Mouse (Mus musculus): ENCODE results near the gene Thsd4. TPM values are rescaled to one million over a fixed set of nuclear protein-coding genes. Genes with fewer than 3 reads are reported as not detected.

Gene Thsd4
- 10 to 100 TPM; 19.5 to 22.7 TPM for total RNA-seq (2021)
- long read RNA-seq, partial matches to known transcripts = 0 of 5 reads
- long read RNA-seq, other reads (novel, unspliced or antisense) = 5 of 5 reads

DNA sequence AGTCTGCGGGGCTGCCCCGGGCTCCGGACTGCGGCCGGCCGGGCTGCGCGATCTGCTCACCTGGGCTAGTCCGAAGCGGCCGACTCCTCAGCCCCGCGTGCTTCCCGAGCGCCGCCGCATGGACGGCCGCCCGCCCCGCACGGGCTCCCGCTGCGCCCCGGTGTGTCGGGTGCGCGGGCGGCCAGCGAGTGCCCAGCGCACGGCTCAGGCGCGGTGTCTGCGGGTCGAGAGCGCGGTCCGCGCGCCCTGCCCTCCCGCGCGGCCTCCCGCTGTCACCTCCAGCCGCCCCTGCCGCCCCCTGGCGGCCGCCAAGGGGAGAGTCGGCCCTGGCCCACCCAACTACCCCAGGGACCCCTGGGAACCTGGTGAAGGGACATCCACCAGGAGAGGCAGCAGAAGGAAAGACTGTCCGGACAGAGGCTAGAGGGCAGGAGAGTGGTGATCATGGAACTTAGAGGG, at the start of gene Thsd4:
Thsd4 (minus strand) TSS at position 241 of the 459 bp plus-strand sequence.
- DNase-seq (ENCODE audit: low spot score in 2 of 2) = peak; percentile 38 to 52

DNA sequence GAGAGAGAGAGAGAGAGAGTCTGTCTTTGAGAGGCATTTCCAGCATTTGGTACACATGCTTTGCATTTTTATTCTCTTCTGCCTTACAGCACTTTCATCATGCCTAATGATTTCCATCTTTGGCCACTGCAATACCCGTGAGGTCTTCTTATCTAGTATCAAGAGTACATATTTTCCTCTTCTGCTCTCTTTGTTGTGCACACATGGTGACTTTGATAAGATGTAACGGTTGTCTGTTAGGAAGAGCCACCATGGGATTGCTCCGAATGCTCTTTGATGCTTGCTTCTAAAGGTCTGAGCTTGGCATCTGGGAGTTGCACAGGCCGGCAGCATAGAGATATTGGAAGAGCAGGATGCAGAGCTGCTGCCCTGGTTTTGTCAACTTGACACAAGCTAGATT, 49.2 kb upstream of the Thsd4 start:
- no peak for DNase-seq (ENCODE audit: low spot score in 2 of 2)

DNA sequence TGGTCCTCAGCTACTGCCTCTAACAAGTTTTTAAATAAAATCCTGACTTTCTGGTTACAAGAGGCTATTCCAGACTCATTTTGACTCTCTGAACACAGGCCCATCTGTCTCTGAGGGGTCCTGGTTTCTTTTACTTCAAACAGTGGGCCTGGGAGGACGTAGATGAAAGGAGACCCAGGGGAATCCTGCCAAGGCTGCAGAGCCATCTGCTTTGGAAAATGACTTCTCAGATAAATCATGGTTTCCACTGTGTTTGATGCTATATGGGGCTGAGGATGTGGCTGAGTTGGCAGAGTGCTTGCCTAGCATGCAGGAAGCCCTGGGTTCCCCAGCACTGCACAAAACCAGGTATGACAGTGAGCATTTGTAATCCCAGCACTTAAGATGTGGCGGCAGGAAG, 47.5 kb upstream of the Thsd4 start:
- no peak for DNase-seq (ENCODE audit: low spot score in 2 of 2)

DNA sequence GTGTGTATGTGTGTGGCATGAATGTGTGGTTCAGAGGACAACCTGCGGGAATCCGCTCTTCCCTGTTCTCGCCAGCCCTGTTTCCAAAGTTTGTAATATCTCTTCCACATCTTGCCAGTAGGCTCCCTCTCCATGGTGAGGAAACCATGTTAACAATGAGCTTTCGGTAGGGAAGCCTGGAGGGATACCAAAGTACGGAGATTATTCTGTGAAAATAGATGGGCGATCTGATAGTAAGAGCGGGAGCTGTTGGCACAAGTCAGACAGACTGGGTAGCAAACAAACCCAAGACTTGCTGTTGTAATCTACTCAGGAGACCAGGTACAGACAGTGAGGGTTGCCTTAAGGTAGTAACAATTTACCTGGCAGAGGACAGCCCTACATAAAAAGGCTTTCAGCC, 42.0 kb upstream of the Thsd4 start:
- no peak for DNase-seq (ENCODE audit: low spot score in 2 of 2)

DNA sequence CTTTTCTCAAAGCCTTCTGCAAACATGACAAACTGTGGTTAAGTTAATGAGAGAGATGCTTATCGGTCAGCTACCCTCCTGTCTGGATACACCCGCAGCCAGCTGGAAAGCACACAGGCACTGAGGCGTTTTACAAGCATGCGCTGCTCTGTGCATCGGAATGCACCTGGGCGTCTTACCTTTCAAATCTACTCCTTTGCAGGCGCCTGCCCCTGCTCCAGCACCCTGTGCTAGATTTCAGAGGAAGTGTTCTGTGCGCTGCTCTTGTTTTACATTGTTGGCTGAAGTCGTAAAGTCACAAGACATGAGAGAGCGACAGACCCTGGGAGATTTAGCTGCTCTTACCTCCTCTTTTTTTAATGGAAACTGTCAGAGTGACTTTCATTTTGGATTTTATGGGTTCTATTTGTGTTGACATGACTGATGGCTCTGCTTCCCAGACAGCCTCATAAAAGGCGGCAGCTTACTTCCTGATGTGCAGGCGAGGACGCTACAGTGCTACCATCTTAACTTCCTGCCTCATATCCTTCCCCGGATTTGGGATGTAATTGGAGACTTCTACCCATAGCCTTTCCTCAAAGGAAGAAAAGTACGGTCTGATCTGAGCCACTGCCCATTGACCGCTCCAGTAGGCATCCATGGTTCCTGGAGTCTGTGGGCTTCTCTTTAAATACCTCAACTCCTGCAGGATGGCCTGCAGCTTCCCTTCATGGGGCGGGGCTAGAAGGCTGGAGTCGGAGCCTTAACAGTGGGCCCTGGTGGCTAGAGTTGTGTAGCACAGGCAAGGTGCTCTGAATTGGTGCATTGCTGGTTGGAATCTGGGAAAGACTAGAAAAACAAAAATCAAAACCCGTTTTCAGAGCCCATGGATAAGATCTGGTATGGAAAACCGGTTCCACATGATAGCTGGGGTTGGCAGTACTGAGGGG, 40.9 kb upstream of the Thsd4 start:
- DNase-seq (ENCODE audit: low spot score in 2 of 2) = no peak

DNA sequence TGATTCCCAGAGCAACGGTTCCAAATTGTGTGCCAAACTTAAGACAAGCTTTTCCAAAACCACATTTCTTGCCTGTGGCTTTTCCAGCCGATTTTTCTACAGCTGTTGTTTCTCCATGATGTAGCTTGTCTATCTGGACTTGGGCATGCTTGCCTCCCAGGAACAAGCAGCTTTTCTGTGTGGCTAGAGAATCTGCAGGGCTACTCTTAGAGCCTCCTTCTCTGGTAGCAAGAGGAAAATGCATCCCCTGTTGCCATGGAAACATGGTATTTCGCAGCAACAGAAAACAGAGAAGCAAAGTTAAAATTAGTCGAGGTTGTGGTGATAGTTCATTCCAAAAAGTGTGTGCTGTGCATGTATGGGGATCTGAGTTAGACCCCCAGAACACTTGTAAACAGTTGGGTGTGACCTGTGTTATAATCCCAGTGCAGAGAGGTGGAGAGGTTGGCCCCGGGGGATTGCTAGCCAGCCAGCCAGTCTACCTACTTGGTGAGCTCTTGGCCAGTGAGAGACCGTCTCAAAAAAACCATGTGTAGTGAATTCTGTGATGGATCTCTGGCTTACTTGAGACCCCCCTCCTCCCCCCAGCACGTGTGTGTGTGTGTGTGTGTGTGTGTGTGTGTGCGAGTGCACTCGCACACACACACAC, 39.9 kb upstream of the Thsd4 start:
- peak; percentile 16 to 33 for DNase-seq (ENCODE audit: low spot score in 2 of 2)

DNA sequence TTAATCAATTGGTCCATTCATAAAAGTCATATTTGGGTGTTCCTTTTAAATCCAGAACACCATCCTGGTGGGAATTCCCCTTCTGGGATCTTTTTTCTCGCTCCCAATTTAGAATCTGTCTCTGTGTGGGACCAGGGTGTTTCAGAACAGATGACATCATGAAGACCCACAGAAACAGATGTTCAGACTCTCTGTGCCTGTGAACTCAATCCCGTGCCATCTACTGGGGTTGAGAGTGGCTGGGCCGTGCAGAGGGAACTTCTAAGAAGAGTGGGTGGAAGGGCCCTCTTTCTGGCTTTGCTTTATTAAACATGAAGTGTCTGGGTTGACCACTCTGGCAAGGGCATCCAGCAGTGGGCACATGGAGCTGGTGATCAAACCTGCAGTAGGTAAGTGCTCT, 36.7 kb upstream of the Thsd4 start:
- no peak for DNase-seq (ENCODE audit: low spot score in 2 of 2)

DNA sequence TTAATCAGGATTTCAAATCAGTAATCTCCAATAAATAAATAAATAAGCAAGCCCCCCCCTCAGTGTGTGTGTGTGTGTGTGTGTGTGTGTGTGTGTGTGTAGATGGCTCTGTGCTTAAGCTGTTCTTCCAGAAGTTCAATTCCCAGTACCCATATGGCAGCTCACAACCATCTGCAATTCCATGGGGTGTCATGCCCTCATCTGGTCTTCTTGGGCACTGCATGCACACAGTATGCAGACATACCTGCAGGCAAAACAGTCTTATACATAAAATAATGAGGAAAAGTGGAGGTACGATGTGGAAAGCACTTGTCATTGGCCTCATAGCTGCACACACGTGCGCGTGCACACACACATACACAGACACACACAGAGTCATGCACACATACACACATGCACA, 29.4 kb upstream of the Thsd4 start:
- no peak for DNase-seq (ENCODE audit: low spot score in 2 of 2)

DNA sequence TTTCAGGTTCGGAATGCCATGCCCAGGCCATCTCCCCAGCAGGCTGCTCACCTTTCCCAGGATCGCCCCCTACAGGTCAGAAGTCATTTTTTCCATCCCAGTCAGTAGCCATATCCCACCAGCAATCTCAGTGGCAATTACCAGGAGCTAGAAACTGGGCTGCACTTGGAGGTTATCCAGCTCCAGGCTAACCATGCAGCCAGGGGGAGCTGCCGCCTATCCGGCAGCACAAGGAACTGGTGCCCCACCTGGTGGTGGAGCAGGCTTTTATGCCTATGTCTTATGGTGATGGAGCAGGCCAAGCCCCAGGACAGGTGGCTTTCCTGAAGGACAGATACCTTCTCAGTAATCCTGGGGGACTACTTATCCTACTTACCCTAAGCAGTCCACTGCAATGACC, 26.3 kb upstream of the Thsd4 start:
- DNase-seq (ENCODE audit: low spot score in 2 of 2) = peak; percentile 32 to 52

DNA sequence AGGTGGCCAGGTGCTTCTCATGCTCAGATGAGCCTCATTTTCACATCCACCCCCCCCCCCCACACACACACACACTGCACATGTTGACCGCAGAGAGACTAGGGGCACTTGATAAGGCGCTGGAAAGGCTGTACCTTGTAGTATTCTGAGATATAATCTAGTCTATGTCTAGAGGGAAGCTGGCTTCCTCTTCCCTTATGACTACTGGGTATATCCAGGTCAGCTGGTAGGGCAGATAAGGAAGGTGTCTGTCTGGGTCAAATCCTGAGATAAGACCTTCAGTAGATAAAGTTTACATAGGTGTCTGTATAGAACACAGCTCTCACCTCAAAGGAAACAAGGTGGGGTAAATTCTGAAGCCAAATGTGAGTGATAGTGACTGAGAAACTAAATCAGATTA, 24.3 kb upstream of the Thsd4 start:
- no peak for DNase-seq (ENCODE audit: low spot score in 2 of 2)

DNA sequence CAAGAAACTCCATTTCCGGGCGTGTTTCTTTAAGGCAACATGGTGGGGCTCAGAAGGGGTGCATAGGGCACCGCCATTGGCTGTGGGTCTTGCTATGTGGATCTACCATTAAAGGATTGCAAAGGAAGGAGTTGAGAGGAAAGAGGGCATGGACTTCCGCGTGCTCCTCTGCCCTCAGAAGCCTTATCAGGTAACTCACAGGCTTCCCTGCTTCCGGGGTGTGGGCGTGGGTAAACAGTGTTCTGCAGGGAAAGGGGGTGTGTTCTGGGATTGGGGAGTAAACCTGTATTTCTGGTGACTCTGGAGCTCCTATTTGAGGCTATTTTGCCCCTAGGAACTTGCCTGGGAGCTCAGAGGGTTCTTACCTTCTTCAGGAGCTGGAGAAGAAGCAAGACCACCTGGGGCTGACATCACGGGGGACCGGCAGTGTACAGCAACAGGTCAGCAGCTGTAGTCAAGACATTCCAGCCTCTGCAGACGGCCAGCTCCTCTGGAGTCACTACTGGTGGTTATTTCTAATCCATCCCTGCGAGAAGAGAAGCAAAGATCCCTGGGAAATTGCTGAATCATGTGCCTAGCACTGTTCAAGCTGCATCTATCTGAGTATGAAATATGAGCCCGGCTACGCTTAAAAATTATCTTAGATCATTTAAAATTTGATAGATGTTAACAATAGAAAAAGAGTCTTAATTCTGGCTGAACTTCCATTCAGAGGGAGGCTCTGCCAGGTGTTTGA, 23.7 kb upstream of the Thsd4 start:
- no peak for DNase-seq (ENCODE audit: low spot score in 2 of 2)

DNA sequence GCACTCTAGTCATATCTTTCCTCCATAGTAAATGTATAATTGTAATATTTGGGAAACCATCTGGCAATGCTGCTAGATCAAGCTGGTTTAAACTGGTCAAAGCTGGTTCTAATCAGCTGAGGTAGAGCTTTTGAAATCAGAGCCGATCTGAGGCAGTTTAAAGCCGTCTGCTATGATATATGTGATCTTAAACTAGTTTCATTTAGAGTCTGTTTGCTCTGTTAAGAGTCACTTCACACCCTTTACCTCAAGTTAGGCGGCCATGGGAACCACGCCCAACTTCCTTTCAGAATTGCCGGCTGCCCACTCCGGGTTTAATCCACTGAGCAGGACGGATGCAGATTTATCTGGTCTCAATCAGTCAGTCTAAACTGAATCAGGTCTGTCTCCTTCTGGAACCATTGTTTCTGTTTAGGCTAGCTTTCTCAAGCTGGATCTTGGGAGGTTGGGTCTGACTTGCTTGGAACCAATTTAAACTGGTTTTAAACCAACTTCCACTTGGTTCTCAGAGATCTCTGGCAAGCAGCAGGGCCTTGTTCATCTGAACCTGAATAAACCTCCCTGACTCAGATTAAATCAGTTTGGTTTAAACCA, 21.7 kb upstream of the Thsd4 start:
- DNase-seq (ENCODE audit: low spot score in 2 of 2) = no peak

DNA sequence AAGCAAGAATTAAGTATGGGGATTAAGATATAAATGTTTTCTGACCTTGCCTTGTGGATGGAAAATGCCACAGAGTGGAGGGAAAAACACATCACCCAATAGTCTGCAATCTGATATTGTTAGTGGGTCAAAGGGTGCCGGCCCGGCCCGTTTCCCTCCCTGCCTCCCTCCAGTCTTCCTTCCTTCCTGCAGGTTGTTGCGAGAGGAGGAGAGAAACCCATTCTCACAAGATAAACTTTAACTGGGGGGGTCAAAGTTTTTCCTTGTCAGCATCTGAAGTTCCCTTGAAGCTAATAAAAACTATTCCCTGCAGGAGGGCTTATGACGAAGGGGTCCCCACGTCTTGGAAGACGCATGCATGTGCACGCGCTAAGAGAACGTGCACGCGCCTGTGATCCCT, 8.5 kb upstream of the Thsd4 start:
- no peak for DNase-seq (ENCODE audit: low spot score in 2 of 2)

DNA sequence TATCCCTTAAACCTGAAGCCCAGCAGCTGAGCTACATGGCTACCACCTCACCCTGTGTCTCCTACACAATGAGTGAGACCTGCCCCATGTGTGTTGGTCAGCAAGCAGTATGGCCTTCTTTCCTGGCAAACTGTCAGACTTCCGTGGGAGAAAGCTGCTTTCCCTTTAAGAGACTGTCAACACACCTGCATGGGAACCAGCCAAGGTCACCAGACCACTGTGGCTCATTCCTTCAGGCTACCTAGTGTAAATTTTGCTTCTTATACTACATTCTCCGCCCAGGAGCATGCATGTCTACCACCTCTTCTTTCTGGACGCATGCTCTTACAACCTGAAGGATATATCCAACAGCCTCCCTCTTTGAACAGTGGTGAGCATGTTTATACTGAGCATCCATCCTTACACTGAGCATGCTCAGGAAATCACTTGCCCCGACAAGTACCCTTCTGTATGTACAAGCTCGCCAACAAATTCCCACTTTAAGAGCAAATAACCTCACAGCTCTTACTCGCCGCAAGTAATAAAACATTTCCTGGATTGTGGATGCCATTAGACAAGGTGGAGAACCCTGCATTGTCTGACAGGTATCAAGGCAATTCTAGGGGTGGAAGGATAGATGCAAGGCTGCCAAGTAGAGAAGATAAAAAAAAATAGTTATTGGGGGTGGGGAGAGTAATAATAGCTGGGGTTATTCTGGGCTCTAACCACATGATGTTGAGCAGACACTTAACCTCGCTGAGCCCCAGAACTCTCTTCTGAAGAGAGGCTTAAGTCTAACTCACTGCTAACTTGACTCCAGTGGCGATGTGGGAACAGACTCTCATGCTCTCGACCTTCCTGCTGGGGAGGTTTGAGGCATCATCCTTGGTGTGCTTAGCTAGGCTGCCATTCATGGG, 7.8 kb upstream of the Thsd4 start:
- DNase-seq (ENCODE audit: low spot score in 2 of 2) = no peak

DNA sequence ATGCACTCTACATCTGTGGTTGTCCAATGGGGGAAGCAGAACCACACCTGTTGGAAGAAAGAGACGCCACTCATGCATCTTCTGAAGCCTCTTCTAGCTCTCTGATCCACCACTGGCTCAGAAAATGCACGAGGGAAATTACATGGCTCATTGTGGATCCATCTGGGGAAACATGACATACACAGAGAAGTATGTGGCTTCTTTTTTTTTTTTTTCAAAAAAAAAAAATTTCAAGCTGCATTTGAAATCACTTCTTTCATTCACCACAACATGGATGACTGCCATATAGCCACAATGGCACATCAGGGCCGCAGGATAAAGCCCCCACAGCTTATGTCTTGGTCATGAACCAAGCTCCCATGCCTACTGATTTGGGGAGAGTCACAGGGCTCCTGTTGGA, 6.4 kb upstream of the Thsd4 start:
- no peak for DNase-seq (ENCODE audit: low spot score in 2 of 2)

DNA sequence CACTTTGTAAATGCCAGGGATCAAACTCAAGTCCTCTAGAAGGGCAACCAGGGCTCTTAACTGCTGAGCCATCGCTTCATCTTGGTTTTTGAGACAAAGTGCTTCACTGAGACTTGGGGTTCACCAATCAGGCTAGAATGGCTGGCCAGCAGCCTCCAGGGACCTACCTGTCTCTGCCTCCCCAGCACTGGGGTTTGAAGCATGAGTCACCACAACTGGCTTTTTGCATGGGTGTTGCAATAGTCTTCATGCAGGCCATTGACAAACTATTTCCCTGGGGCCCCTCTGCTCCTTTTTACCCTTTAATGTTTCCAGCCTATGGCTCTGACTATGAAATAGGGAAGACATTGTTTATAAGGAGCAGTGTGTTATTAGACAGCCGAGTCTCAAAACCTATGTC, 6.0 kb upstream of the Thsd4 start:
- no peak for DNase-seq (ENCODE audit: low spot score in 2 of 2)

DNA sequence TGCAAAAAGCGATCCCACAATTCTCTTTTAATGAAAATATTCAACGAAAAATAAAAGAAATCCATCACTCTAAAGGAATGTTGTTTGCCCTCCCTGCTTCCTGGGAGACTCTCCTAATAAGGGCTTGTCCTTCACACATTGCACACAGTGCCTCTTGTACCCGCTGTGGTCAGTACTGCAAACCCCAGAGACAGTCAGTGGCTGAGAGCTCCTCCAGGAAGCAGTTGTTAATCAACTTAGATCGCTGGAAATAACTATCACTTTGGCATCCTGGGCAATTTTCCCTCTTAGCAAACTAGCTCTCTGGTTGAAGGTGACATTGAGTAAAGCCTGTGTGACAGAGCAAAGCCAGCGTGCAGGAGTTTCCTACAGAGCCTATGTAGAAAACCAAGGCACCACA, 5.2 kb upstream of the Thsd4 start:
- no peak for DNase-seq (ENCODE audit: low spot score in 2 of 2)

DNA sequence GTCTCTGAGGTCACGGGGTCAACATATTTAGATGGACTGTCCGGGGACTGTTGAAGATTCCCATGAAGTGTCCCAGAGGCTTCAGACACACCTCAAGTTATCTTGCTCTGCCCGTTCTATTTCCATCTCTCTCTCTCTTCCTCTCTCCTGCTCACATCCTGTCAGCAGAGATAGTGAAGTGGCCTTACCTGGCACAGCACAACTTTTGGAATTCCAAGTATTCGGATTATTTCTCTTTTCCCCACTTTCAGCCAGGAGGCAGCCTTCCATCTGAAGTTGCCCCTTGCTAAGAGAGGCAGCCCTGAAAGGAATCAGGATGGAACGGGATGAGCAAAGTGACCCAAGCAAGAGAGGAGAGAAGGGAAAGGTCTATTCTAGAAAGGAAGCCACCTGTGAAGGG, 4.3 kb upstream of the Thsd4 start:
- no peak for DNase-seq (ENCODE audit: low spot score in 2 of 2)

DNA sequence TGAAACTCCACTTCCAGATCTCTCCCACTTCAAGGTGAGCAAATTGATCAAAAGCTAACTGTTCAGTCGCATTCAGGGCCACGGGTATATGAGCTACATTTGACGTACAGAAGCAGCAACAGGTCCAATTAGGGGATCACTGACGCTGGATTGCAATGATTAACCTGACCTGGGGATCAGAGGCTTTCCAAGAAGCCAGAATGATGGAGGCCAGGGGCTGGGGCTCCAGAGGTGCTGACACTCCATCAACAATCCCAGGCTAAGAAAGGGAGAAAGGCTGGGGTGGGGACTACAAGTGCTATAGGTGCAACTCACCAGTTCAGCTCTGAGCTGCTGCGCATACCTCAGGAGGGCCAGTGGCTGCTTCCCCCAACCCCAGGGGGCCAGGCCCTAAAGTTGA, 703 bp downstream of the Thsd4 start:
- DNase-seq (ENCODE audit: low spot score in 2 of 2) = no peak

DNA sequence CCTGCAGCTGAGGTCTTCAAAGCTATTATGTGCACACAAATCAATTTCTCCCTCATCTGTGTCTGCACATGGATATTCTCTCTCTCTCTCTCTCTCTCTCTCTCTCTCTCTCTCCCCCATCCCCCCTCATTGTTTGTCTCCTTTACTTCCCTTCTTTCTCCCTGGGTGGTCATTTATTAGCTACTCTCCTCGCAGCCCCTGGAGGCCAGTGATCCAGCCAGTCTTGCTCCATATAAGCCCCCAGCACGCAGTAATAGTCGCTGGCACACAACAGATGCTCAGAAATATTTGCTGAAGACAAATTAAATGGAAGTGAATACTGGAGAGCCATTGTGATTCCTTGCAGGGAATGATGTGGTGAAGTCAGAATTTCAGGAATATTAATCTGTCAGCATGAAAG, 2.2 kb downstream of the Thsd4 start:
- no peak for DNase-seq (ENCODE audit: low spot score in 2 of 2)

Measured in layer of hippocampus, postnatal 10 days (tissue).